Mouse (Mus musculus): ENCODE data around the gene Kpna2. TPM values are rescaled to one million over a fixed set of nuclear protein-coding genes. Genes with fewer than 3 reads are reported as not detected.
A peak's percentile ranks its signal among the peaks of the same experiment; 100 is the strongest.
"Not testable (repeated sequence)": the region's sequence is repeated elsewhere in the genome, so short reads cannot be mapped to it uniquely, and the experiment has no call there.

Kpna2 gene
- polyA plus RNA-seq, 1 experiment from 2014 or later = 444 TPM

DNA sequence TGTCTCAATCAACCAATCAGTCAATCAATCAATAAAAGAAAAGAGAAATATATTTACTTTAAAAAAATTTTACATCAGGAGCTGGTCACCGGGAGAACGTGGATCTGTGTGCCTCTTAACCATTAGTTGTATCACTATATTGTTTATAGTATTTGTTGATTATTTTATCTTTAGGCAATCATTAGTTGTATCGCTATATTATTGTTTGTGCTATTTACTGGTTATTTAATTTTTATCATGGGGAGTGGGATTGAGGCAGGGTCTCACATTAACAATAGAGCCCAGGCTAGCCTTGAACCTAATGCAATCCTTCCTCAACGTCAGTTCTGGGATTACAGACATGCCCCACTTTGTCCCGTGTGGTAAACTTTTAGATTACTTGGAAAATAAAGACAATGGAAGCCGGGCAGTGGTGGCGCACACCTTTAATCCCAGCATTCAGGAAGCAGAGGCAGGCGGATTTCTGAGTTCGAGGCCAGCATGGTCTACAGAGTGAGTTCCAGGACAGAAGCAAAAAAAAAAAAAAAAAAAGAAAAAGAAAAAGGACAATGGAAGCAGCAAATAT is 690 bp upstream of the Kpna2 start:
- peaks cover 17% of the 10 kb centered on the region for H3K36me3 ChIP-seq
- H3K4me1 ChIP-seq = no peaks in the 10 kb centered on the region
- peak overlapping the region; percentile 33 for H3K4me3 ChIP-seq
- peak overlapping the region; percentile 85 for H3K27ac ChIP-seq
- ATAC-seq (ENCODE audit: insufficient number of reproducible peaks, insufficient read depth, low FRiP score, low TSS enrichment) = no peak
- no peaks in the 10 kb centered on the region for H3K27me3 ChIP-seq
- 78% methylated on average over 9 of the region's 9 CpGs for WGBS
- H3K4me2 ChIP-seq (replicated peaks) = peak overlapping the region; percentile 47
- H3K9me3 ChIP-seq = no peaks in the 10 kb centered on the region
- peak overlapping the region; percentile 49; the same call in 1 of the 2 replicates for H3K9ac ChIP-seq

GRCm38 (mm10) chr11:106998651-106999150 is 640 bp downstream of the Kpna2 start:
- peak; percentile 16; the same call in 1 of the 2 replicates for ATAC-seq (ENCODE audit: insufficient number of reproducible peaks, insufficient read depth, low FRiP score, low TSS enrichment)
- Histone ChIP-seq H3K4me3 (peak overlapping the region; percentile 100), H3K4me2 (replicated peaks) (peak overlapping the region; percentile 63), H3K9ac (peak overlapping the region; percentile 97), H3K36me3 (peaks cover 29% of the 10 kb centered on the region), H3K27ac (peak overlapping the region; percentile 94), H3K27me3 (no peaks in the 10 kb centered on the region), H3K4me1 (0 out of 2 replicates have a peak, but pooled peaks cover 5% of the 10 kb centered on the region), H3K9me3 (no peaks in the 10 kb centered on the region)
- under 1% methylated on average over 25 of the region's 26 CpGs for WGBS

- Histone ChIP-seq H3K27ac (no peak overlapping the region), H3K27me3 (no peaks in the 10 kb centered on the region), H3K9me3 (no peaks in the 10 kb centered on the region), H3K4me1 (0 out of 2 replicates have a peak, but pooled peaks cover 5% of the 10 kb centered on the region), H3K4me2 (replicated peaks) (peak overlapping the region; percentile 63), H3K9ac (peak overlapping the region; percentile 97), H3K4me3 (peak overlapping the region; percentile 100), H3K36me3 (peaks cover 35% of the 10 kb centered on the region)
- 15% methylated on average over 5 of the region's 5 CpGs for WGBS
- ATAC-seq (ENCODE audit: insufficient number of reproducible peaks, insufficient read depth, low FRiP score, low TSS enrichment) = no peak
Observed at GRCm38 (mm10) chr11:106997976-106998375, 1.4 kb downstream of the Kpna2 start.

- not testable (repeated sequence) for ATAC-seq (ENCODE audit: insufficient number of reproducible peaks, insufficient read depth, low FRiP score, low TSS enrichment); H3K27ac ChIP-seq; H3K9ac ChIP-seq; H3K4me3 ChIP-seq; H3K9me3 ChIP-seq; H3K27me3 ChIP-seq; H3K4me1 ChIP-seq
- 94% methylated on average over 7 of the region's 7 CpGs for WGBS
- Histone ChIP-seq H3K4me2 (replicated peaks) (peak overlapping the region; percentile 63), H3K36me3 (peaks cover 45% of the 10 kb centered on the region)
Observed at GRCm38 (mm10) chr11:106996492-106996891, 2.8 kb downstream of the Kpna2 start.

GRCm38 (mm10) chr11:106994246-106995085 is 4.9 kb downstream of the Kpna2 start:
- ATAC-seq (ENCODE audit: insufficient number of reproducible peaks, insufficient read depth, low FRiP score, low TSS enrichment) = no peak
- Histone ChIP-seq H3K36me3 (peaks cover 62% of the 10 kb centered on the region), H3K4me2 (replicated peaks) (no peak overlapping the region), H3K27me3 (no peaks in the 10 kb centered on the region), H3K27ac (no peak overlapping the region), H3K4me3 (no peak overlapping the region), H3K4me1 (0 out of 2 replicates have a peak, but pooled peaks cover 5% of the 10 kb centered on the region), H3K9me3 (no peaks in the 10 kb centered on the region), H3K9ac (no peak overlapping the region)
- WGBS = 90% methylated on average over 3 of the region's 3 CpGs

GRCm38 (mm10) chr11:106987384-106987783 is 12.0 kb downstream of the Kpna2 start:
- H3K27me3 ChIP-seq = no peaks in the 10 kb centered on the region

GRCm38 (mm10) chr11:106985979-106986604 is 13.2 kb downstream of the Kpna2 start:
- not testable (repeated sequence) for H3K27me3 ChIP-seq; H3K9ac ChIP-seq; H3K4me2 ChIP-seq (replicated peaks); H3K4me3 ChIP-seq; H3K9me3 ChIP-seq; ATAC-seq (ENCODE audit: insufficient number of reproducible peaks, insufficient read depth, low FRiP score, low TSS enrichment); H3K4me1 ChIP-seq; H3K27ac ChIP-seq
- 84% methylated on average over 9 of the region's 9 CpGs for WGBS
- peaks cover 31% of the 10 kb centered on the region for H3K36me3 ChIP-seq

More at GRCm38 (mm10) chr11:106987384-106987783, 12.0 kb downstream of the Kpna2 start:
- 92% methylated on average over 2 of the region's 2 CpGs for WGBS
- no peak overlapping the region for H3K4me3 ChIP-seq
- no peak for ATAC-seq (ENCODE audit: insufficient number of reproducible peaks, insufficient read depth, low FRiP score, low TSS enrichment)
- no peak overlapping the region for H3K27ac ChIP-seq
- H3K9me3 ChIP-seq = no peaks in the 10 kb centered on the region
- peaks cover 41% of the 10 kb centered on the region for H3K36me3 ChIP-seq
- H3K9ac ChIP-seq = no peak overlapping the region
- no peak overlapping the region for H3K4me2 ChIP-seq (replicated peaks)
- no peaks in the 10 kb centered on the region for H3K4me1 ChIP-seq

GRCm38 (mm10) chr11:106982351-106982750 is 17.0 kb downstream of the Kpna2 start:
- Histone ChIP-seq H3K4me1 (no peaks in the 10 kb centered on the region), H3K27me3 (no peaks in the 10 kb centered on the region), H3K36me3 (peaks cover 2% of the 10 kb centered on the region; the same call in 1 of the 2 replicates), H3K9ac (no peak overlapping the region), H3K27ac (no peak overlapping the region), H3K4me3 (no peak overlapping the region), H3K9me3 (no peaks in the 10 kb centered on the region), H3K4me2 (replicated peaks) (no peak overlapping the region)
- WGBS = 40% methylated on average over 5 of the region's 5 CpGs
- ATAC-seq (ENCODE audit: insufficient number of reproducible peaks, insufficient read depth, low FRiP score, low TSS enrichment) = no peak

DNA sequence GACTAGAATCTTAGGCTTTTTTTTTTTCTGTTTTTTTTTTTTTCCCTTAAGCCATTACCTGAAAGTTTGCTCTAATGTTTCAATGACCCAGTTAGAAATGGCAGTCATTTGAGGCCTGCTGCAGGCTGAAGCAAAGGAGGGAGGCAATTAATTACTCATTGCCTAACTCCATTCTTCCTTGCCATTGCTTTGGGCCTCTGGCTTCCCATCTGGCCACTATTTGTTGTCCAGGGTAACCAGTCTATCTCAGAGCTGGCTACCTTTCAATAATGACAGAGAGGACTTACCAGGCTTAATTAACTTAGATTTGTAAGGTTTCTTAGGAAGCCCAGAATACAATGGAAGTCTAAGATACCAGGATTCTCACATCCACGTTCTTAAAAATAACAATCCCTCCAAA is 17.6 kb downstream of the Kpna2 start:
- Histone ChIP-seq H3K4me2 (replicated peaks) (no peak overlapping the region), H3K36me3 (no peaks in the 10 kb centered on the region; the same call in 1 of the 2 replicates), H3K27ac (no peak overlapping the region), H3K4me1 (no peaks in the 10 kb centered on the region), H3K9me3 (no peaks in the 10 kb centered on the region), H3K27me3 (no peaks in the 10 kb centered on the region), H3K9ac (no peak overlapping the region), H3K4me3 (no peak overlapping the region)
- ATAC-seq (ENCODE audit: insufficient number of reproducible peaks, insufficient read depth, low FRiP score, low TSS enrichment) = no peak
- 56% methylated on average over 1 of the region's 1 CpGs for WGBS

DNA sequence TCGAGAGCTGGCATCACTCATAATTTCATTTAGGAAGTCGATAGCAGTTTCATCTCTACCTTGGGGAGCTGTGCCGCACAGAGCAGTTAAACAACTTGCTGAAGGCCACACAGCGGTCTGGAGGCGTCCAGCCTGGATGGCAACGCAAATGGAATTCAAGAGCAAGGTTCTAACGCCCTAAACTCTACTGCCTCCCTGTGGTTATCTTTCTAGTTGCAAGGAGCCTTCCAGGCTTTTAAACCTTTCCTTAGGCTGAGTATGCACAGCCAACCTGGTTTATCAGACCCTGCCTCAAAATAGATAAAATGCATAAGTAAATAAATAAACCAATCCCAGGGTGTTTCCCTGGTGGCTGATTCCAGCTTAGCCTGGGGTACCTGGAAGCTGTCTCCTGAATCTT is 18.9 kb downstream of the Kpna2 start:
- Histone ChIP-seq H3K9ac (no peak overlapping the region), H3K36me3 (no peaks in the 10 kb centered on the region; the same call in 1 of the 2 replicates), H3K9me3 (no peaks in the 10 kb centered on the region), H3K4me3 (no peak overlapping the region), H3K4me1 (0 out of 2 replicates have a peak, but pooled peaks cover 5% of the 10 kb centered on the region), H3K4me2 (replicated peaks) (no peak overlapping the region), H3K27me3 (no peaks in the 10 kb centered on the region), H3K27ac (no peak overlapping the region)
- ATAC-seq (ENCODE audit: insufficient number of reproducible peaks, insufficient read depth, low FRiP score, low TSS enrichment) = no peak
- WGBS = 28% methylated on average over 7 of the region's 7 CpGs

GRCm38 (mm10) chr11:106976194-106976593 is 23.1 kb downstream of the Kpna2 start:
- no peaks in the 10 kb centered on the region for H3K36me3 ChIP-seq
- no peak overlapping the region for H3K9ac ChIP-seq
- H3K9me3 ChIP-seq = no peaks in the 10 kb centered on the region
- no peaks in the 10 kb centered on the region for H3K27me3 ChIP-seq
- no peak overlapping the region for H3K27ac ChIP-seq
- H3K4me2 ChIP-seq (replicated peaks) = no peak overlapping the region
- H3K4me3 ChIP-seq = no peak overlapping the region
- no peak for ATAC-seq (ENCODE audit: insufficient number of reproducible peaks, insufficient read depth, low FRiP score, low TSS enrichment)
- 0 out of 2 replicates have a peak, but pooled peaks cover 5% of the 10 kb centered on the region for H3K4me1 ChIP-seq
- WGBS = 75% methylated on average over 8 of the region's 8 CpGs
